Mouse (Mus musculus) stomach, embryonic 14.5 days (tissue): Measurements from ENCODE around the gene Gli2. TPM values are rescaled to one million over a fixed set of nuclear protein-coding genes. Genes with fewer than 3 reads are reported as not detected.

Experiments
- ATAC-seq: fragments of 200-750 bp; cut with Nextera tagmentation; 2 replicates; pipeline ENCODE4 v1.8.0; 2017; ENCODE audit warnings: low read depth, moderate TSS enrichment; ENCODE audit not compliant: insufficient number of reproducible peaks, insufficient read depth, low FRiP score
- H3K27ac ChIP-seq: fragments of 300-500 bp; sonication (generic); 2 replicates; pipeline ENCODE4 v1.5.1; 2014; ENCODE audit warnings: mild to moderate bottlenecking, low read length, moderate library complexity, mixed read lengths
- H3K27me3 ChIP-seq: fragments of 300-500 bp; sonication (generic); 2 replicates; pipeline ENCODE4 v1.6.1; 2014; ENCODE audit warnings: low read length, control low read depth, mixed read lengths; ENCODE audit not compliant: control insufficient read depth, insufficient read depth
- H3K36me3 ChIP-seq: fragments of 300-500 bp; sonication (generic); 2 replicates; pipeline ENCODE4 v1.6.1; 2014; ENCODE audit warnings: mild to moderate bottlenecking, control low read depth, low read length, moderate library complexity, mixed read lengths; ENCODE audit not compliant: control insufficient read depth, insufficient read depth
- H3K4me1 ChIP-seq: fragments of 300-500 bp; sonication (generic); 2 replicates; pipeline ENCODE4 v1.6.1; 2014; ENCODE audit warnings: low read length, control low read depth, mixed read lengths; ENCODE audit not compliant: control insufficient read depth, insufficient read depth
- H3K4me2 ChIP-seq: fragments of 300-500 bp; sonication (generic); replicated peaks from 2 replicates; pipeline ENCODE4 v1.6.1; 2014; ENCODE audit warnings: low read depth, low read length, control low read depth
- H3K4me3 ChIP-seq: fragments of 300-500 bp; sonication (generic); 2 replicates; pipeline ENCODE4 v1.5.1; 2014; ENCODE audit warnings: low read depth, low read length, control low read depth
- H3K9ac ChIP-seq: fragments of 300-500 bp; sonication (generic); replicated peaks from 2 replicates; pipeline ENCODE4 v1.6.1; 2014; ENCODE audit warnings: low read depth, mild to moderate bottlenecking, control low read depth, low read length, moderate library complexity, mixed read lengths
- H3K9me3 ChIP-seq: fragments of 300-500 bp; sonication (generic); 2 replicates; pipeline ENCODE4 v1.6.1; 2016; ENCODE audit warnings: low read depth, low read length, control low read depth; ENCODE audit not compliant: control insufficient read depth
- WGBS: fragments of 180-500 bp; shearing (Covaris S2); extraction: QIAGEN DNeasy Blood & Tissue Kit; methylation state at CpG from one replicate; pipeline ENCODE4 v1.1.7; 2014; 5-methylcytosine and 5-hydroxymethylcytosine counted together
- polyA plus RNA-seq: library from polyadenylated mRNA; unstranded; fragments of >200 nt; fragmentation: Nextera tagmentation; extraction: Ambion mirVana; gene quantifications from 2 replicates; pipeline ENCODE4 v1.2.1, GENCODE M21; 2014

The Gli2 gene
- polyA plus RNA-seq, 1 experiment from 2014 or later: 18.5 TPM

DNA sequence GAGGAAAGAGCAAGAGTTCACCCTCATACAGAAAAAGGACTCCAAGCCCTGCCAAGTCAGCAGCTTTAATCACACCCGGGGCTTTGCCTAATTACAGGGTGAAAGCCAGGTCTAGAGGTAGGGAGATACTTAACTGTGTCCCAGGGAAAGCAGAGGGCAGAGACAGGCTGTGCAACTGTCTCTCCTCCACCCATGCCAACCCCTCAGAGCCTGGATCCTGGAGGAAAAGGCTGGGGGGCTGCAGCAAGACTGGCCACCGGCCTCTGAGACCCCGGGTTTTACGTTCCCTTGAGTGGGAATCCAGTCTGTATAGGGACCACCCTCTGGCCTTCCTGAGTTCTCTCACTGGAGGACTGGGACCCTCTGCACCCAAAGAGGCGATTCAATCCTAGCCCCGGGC lies 4.9 kb downstream of the Gli2 start:
- peak overlapping the region; percentile 38 for H3K4me3 ChIP-seq
- H3K36me3 ChIP-seq: no peaks in the 10 kb centered on the region
- no peak overlapping the region for H3K27ac ChIP-seq
- WGBS: 9% methylated on average over 6 of the region's 6 CpGs
- peaks cover 28% of the 10 kb centered on the region for H3K4me1 ChIP-seq
- H3K9me3 ChIP-seq: no peaks in the 10 kb centered on the region
- ATAC-seq: no peak
- H3K9ac ChIP-seq: peak overlapping the region; percentile 36; the same call in 1 of the 2 replicates
- H3K4me2 ChIP-seq: peak overlapping the region; percentile 68
- no peaks in the 10 kb centered on the region for H3K27me3 ChIP-seq

DNA sequence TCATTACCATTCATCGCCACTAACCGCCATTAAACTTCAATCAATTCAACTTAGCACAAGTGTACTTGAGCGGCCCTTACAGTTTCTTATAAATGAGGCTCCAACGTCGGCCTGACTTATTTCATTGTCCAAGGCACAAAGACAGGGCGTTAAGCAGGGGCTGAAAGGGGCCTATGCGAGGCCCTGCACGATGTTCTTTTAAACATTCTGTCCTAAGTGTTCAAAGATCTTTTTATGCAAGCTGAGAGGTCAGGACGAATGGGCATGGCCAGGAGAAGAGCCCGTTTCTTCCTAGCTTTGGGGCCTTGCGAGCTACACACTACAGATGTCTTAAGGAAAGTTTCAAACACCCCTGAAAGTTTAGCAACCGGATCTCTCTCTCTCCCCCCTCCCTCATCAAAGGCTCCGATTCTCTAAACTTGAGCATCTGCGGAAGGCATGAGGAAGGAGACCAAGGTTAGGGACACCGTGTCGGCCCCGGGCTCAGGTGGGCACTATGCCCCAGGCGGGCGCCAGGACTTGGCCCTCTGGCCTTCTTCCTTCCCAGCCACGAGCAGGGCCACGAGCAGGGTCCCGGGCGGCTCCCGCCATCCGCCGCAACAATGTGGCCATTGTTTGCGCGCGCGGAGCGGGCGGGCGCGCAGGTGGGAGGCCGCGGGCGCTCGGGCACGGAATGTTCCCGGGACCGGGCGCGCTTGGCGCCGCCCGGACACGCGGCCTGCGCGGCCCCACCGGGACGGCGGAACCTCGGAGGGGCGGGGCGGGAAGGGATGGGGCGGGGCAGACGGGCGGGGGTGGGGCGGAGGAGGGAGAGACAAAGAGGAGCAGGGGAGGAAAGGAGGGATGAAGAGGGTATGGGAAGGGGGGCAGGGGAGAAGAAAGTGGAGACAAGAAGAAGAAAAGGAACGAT lies 5.7 kb downstream of the Gli2 start:
- 1% methylated on average over 51 of the region's 61 CpGs for WGBS
- Histone ChIP-seq H3K4me2 (peak overlapping the region; percentile 68), H3K9me3 (no peaks in the 10 kb centered on the region), H3K36me3 (no peaks in the 10 kb centered on the region), H3K4me1 (peaks cover 28% of the 10 kb centered on the region), H3K27ac (peak overlapping the region; percentile 86), H3K4me3 (peak overlapping the region; percentile 38), H3K9ac (peak overlapping the region; percentile 43; the same call in 1 of the 2 replicates), H3K27me3 (no peaks in the 10 kb centered on the region)
- peak; percentile 56 for ATAC-seq

DNA sequence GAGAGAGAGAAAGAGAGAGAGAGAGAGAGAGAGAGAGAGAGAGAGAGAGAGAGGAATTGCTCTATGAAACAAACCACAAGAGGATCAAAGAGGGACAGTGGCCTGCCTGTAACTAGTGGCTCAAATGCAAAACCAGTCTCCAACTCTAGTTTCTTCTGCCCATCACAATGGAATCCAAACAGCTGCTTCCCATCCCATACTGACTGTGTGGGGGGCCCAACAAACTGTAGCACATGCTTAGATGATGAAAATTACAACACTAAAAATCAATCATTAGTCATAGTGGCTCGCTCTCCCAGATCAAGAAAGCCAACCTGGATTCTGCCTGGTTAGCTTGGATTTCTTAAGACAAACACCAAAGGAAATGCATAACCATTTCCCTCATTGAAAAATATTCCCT lies 15.0 kb downstream of the Gli2 start:
- Histone ChIP-seq H3K4me2 (no peak overlapping the region), H3K4me3 (no peak overlapping the region), H3K9me3 (no peaks in the 10 kb centered on the region), H3K36me3 (no peaks in the 10 kb centered on the region), H3K27ac (no peak overlapping the region), H3K4me1 (peaks cover 24% of the 10 kb centered on the region), H3K27me3 (no peaks in the 10 kb centered on the region), H3K9ac (no peak overlapping the region)
- 64% methylated on average over 1 of the region's 1 CpGs for WGBS
- ATAC-seq: no peak

DNA sequence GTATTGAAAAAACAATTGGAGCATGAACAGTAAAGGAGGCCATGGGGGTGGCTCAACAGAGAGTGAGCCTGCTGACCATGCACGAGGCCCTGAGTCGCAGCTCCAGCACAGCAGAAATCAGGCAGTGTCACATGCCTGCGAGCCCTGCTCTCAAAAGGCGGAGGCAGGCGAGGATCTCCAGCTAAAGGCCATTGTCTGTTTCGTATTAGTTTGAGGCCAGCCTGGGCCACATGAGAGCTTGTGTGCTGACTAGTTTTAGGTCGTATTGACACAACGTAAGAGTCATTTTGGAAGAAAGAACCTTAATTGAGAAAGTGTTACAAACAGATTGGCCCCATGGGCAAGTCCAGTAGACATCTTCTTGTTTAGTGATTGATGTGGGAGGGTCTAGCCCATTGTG lies 17.5 kb downstream of the Gli2 start:
- H3K9me3 ChIP-seq: no peaks in the 10 kb centered on the region
- no peak overlapping the region for H3K4me2 ChIP-seq
- H3K4me1 ChIP-seq: peaks cover 34% of the 10 kb centered on the region
- H3K4me3 ChIP-seq: no peak overlapping the region
- H3K27ac ChIP-seq: peak overlapping the region; percentile 98; the same call in 1 of the 2 replicates
- H3K9ac ChIP-seq: no peak overlapping the region
- H3K36me3 ChIP-seq: no peaks in the 10 kb centered on the region
- WGBS: 67% methylated on average over 8 of the region's 8 CpGs
- no peaks in the 10 kb centered on the region for H3K27me3 ChIP-seq
- ATAC-seq: no peak

DNA sequence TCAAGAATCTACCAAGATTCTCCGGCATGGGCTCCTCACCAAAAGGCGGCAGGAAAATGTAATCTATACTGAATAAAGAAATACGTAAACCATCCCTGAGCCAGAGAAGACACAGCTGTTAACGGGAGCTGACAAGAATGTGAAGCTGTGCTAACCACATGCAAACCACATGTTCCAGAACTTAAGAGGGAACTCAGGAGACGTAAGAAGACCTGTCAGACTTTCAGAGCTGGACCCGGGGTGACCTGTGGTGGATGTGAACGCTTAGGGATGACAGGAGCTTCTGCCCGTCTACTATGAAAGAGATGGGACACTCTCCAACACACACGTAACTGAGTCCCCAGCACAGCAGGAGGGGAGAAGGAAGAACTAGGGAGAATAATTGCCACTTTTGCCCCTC lies 18.1 kb downstream of the Gli2 start:
- Histone ChIP-seq H3K9ac (no peak overlapping the region), H3K4me2 (peak overlapping the region; percentile 12; the same call in 1 of the 2 replicates)

DNA sequence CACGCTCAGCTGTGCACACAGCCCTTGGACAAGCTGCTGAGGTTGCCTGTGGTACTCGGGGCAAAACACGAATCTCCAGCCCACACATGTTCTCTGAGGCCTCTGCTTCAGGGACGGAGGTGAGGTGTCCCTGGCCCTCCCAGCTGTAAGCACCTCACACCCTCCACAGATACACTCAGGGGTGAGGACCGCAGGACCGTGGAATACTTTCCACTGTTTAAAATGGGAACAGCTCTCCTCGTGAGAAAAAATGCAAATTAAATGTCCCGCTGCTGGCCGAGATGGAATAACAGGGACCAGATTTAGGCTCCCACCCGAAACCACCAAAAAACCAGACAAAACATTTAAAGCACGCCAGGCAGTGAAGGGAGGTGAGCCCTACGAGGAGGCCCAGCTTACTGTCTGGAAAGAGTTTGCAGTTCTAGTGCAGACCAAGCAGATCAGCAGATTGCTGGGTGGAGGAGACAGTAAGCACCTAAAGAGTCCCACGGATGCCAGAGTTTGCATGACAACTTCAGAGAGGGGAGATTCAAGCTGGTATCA lies 19.2 kb downstream of the Gli2 start:
- Histone ChIP-seq H3K27ac (peak overlapping the region; percentile 98), H3K9ac (no peak overlapping the region), H3K4me2 (peak overlapping the region; percentile 22; the same call in 1 of the 2 replicates), H3K9me3 (no peaks in the 10 kb centered on the region), H3K4me3 (no peak overlapping the region), H3K4me1 (peaks cover 34% of the 10 kb centered on the region), H3K36me3 (no peaks in the 10 kb centered on the region), H3K27me3 (no peaks in the 10 kb centered on the region)
- 26% methylated on average over 13 of the region's 13 CpGs for WGBS
- no peak for ATAC-seq

More for the DNA sequence above, 18.1 kb downstream of the Gli2 start:
- Histone ChIP-seq H3K27ac (peak overlapping the region; percentile 98), H3K4me3 (no peak overlapping the region), H3K4me1 (peaks cover 34% of the 10 kb centered on the region), H3K9me3 (no peaks in the 10 kb centered on the region), H3K27me3 (no peaks in the 10 kb centered on the region), H3K36me3 (no peaks in the 10 kb centered on the region)
- 34% methylated on average over 9 of the region's 9 CpGs for WGBS
- no peak for ATAC-seq

DNA sequence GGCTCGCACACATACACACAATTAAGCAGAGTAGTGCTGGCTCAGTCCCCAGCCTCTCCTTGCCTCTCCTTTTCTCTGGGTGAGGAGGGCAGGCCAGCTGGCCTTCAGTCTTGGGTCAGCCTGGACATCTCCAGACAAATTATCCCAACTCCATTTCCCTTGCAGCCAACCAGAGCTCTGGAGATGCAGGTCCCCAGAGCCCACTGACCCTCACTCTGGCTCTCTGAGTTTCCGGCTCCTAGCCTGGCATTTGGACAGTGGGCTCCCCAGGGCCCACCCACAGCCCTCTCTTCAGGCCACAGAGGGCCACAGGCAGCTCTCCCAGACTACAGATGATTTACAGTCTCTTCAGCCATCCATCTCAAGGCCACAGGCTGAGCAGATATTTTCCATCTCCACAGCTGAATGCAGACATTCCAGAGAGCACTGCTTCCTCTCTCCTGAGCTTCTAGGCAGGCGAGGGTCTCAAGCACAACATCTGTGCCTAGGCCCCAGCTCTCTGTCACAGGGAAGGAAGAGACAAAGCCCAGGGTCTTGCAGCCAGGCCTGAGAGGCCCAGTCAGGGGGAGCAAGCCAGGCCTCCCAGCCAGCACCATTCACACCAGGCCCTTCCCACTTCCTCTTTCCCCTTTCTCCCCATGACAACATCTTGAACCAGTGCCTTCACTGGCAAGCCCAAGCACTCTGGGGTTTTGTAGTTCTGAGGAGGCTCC lies 19.8 kb downstream of the Gli2 start:
- Histone ChIP-seq H3K9ac (no peak overlapping the region), H3K27me3 (no peaks in the 10 kb centered on the region), H3K4me2 (peak overlapping the region; percentile 23; the same call in 1 of the 2 replicates), H3K9me3 (no peaks in the 10 kb centered on the region), H3K4me1 (peaks cover 34% of the 10 kb centered on the region), H3K36me3 (no peaks in the 10 kb centered on the region), H3K27ac (peak overlapping the region; percentile 98), H3K4me3 (no peak overlapping the region)
- 27% methylated on average over 3 of the region's 3 CpGs for WGBS
- peak; percentile 84 for ATAC-seq

DNA sequence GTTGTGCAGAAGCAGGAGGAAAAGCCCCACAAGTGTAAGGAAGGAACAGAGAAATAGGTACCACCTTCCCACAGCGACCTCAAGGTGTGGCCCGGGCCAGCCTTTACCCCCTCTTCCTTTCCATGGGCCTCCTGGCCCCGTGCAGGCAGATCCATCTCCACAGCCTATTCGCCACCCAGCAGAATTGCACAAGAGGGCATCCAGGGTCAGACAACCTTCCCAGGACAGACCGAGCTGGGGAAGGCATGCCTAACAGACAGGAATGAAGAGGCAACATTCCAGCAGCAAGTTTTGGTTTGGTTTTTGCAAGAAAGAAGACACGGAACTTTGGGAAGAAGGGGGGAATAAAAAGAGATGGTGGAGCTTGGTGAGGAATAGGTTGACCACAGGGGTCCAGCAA lies 22.2 kb downstream of the Gli2 start:
- 66% methylated on average over 6 of the region's 6 CpGs for WGBS
- H3K36me3 ChIP-seq: no peaks in the 10 kb centered on the region
- H3K9ac ChIP-seq: no peak overlapping the region
- H3K4me2 ChIP-seq: no peak overlapping the region
- peaks cover 39% of the 10 kb centered on the region for H3K4me1 ChIP-seq
- no peak overlapping the region for H3K4me3 ChIP-seq
- ATAC-seq: no peak
- H3K27me3 ChIP-seq: no peaks in the 10 kb centered on the region
- no peak overlapping the region for H3K27ac ChIP-seq
- H3K9me3 ChIP-seq: no peaks in the 10 kb centered on the region
